Mouse (Mus musculus) MEL (cell line): ENCODE results near the gene Hmgb1.

Experiments used
- BHLHE40 ChIP-seq: IDR thresholded peaks from 2 replicates; pipeline ENCODE4 v1.6.1; 2012; ENCODE audit warnings: low read depth, mild to moderate bottlenecking, inconsistent platforms, low read length, improper control_type of control experiment, borderline replicate concordance
- CHD1 ChIP-seq: IDR thresholded peaks from 2 replicates; pipeline ENCODE4 v1.6.1; 2012; ENCODE audit warnings: low read depth, mild to moderate bottlenecking, inconsistent platforms, low read length, improper control_type of control experiment
- CTCF ChIP-seq, 3 experiments: IDR thresholded peaks in 2 of 3; conservative IDR thresholded peaks in 1 of 3; 2 replicates each; pipeline ENCODE4 v1.5.1; 2011 to 2012; ENCODE audit warnings: low read length in 3 of 3, low read depth in 2 of 3, mild to moderate bottlenecking in 2 of 3, improper control_type of control experiment in 1 of 3, inconsistent platforms in 1 of 3, mixed read lengths in 1 of 3, moderate library complexity in 1 of 3; ENCODE audit not compliant: control insufficient read depth in 1 of 3, insufficient read depth in 1 of 3, poor library complexity in 1 of 3, severe bottlenecking in 1 of 3
- EP300 ChIP-seq, 2 experiments: IDR thresholded peaks; 2 replicates each; pipeline ENCODE4 v1.6.1; 2011; ENCODE audit warnings: improper control_type of control experiment in 2 of 2, low read length in 2 of 2, low read depth in 1 of 2, mild to moderate bottlenecking in 1 of 2
- ETS1 ChIP-seq: IDR thresholded peaks from 2 replicates; pipeline ENCODE4 v1.6.1; 2012; ENCODE audit warnings: low read depth, mild to moderate bottlenecking, inconsistent platforms, low read length, improper control_type of control experiment, moderate library complexity
- HCFC1 ChIP-seq: IDR thresholded peaks from 2 replicates; pipeline ENCODE4 v1.6.1; 2012; ENCODE audit warnings: low read depth, mild to moderate bottlenecking, inconsistent platforms, low read length, improper control_type of control experiment, moderate library complexity
- KAT2A ChIP-seq: conservative IDR thresholded peaks from 2 replicates; pipeline ENCODE4 v1.6.1; 2012; ENCODE audit warnings: low read depth, low read length, improper control_type of control experiment, inconsistent platforms
- MAFK ChIP-seq: IDR thresholded peaks from 2 replicates; pipeline ENCODE4 v1.6.1; 2011; ENCODE audit warnings: low read depth, mild to moderate bottlenecking, low read length, improper control_type of control experiment, borderline replicate concordance
- MYC ChIP-seq: IDR thresholded peaks from 2 replicates; pipeline ENCODE4 v1.6.1; 2011; ENCODE audit warnings: low read depth, mild to moderate bottlenecking, low read length, improper control_type of control experiment, moderate library complexity
- NELFE ChIP-seq: IDR thresholded peaks from 2 replicates; pipeline ENCODE4 v1.6.1; 2011; ENCODE audit warnings: low read depth, low read length, improper control_type of control experiment
- NRF1 ChIP-seq: IDR thresholded peaks from 2 replicates; pipeline ENCODE4 v1.6.1; 2014; ENCODE audit warnings: low read depth, mild to moderate bottlenecking, inconsistent platforms, low read length, improper control_type of control experiment, moderate library complexity; ENCODE audit not compliant: poor library complexity, insufficient read depth, severe bottlenecking
- POLR2A ChIP-seq, 2 experiments: IDR thresholded peaks; 2 replicates each; pipeline ENCODE4 v1.6.1; 2011 to 2012; ENCODE audit warnings: low read length in 2 of 2, mild to moderate bottlenecking in 2 of 2, control low read depth in 1 of 2, improper control_type of control experiment in 1 of 2, low read depth in 1 of 2, moderate library complexity in 1 of 2; ENCODE audit not compliant: control insufficient read depth in 1 of 2, insufficient read depth in 1 of 2, poor library complexity in 1 of 2
- UBTF ChIP-seq: IDR thresholded peaks from 2 replicates; pipeline ENCODE4 v1.6.1; 2012; ENCODE audit warnings: low read depth, mild to moderate bottlenecking, inconsistent platforms, low read length, improper control_type of control experiment, moderate library complexity, borderline replicate concordance; ENCODE audit not compliant: insufficient read depth
- USF1 ChIP-seq: IDR thresholded peaks from 2 replicates; pipeline ENCODE4 v1.6.1; 2014; ENCODE audit warnings: low read depth, mild to moderate bottlenecking, inconsistent platforms, low read length, improper control_type of control experiment, moderate library complexity

DNA sequence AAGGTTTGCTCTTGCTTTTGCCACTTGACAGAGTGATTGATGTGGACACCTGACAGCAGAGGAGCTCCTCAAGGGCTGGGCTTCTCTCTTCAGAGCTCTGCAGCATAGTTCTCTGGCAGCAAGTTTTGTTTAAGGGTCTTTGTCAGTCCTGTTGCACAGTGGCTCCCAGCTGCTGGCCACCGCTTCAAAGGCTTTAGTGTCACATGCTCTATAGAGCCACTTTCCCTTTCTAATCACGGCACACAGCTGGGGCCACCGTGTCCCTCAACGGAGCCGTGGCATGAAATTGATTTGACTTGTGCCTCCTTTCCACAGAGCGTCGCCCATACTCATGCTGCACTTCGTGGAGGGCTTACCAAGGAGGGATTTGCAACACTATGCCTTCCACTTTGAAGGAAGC is 25.0 kb upstream of the Hmgb1 start:
- TF ChIP-seq USF1 = no peak
- TF ChIP-seq CTCF (IDR thresholded peaks at IDR 0.05 in 2 of 3, conservative IDR thresholded peaks at IDR 0.05 in 1 of 3; ENCODE audit: control insufficient read depth in 1 of 3, insufficient read depth in 1 of 3, low read depth in 2 of 3, low read length in 3 of 3, poor library complexity in 1 of 3, severe bottlenecking in 1 of 3) = no peak
- TF ChIP-seq EP300 (IDR thresholded peaks at IDR 0.05; ENCODE audit: low read depth in 1 of 2, low read length in 2 of 2) = no peak
- TF ChIP-seq NELFE = no peak
- TF ChIP-seq BHLHE40 = no peak
- no peak for TF ChIP-seq POLR2A (IDR thresholded peaks at IDR 0.05; ENCODE audit: control insufficient read depth in 1 of 2, insufficient read depth in 1 of 2, low read depth in 1 of 2, low read length in 2 of 2, poor library complexity in 1 of 2)
- TF ChIP-seq KAT2A = no peak
- no peak for TF ChIP-seq MYC
- no peak for TF ChIP-seq UBTF
- no peak for TF ChIP-seq ETS1
- no peak for TF ChIP-seq CHD1
- TF ChIP-seq NRF1 = no peak
- TF ChIP-seq HCFC1 = no peak
- no peak for TF ChIP-seq MAFK
